Mouse (Mus musculus) thymus, adult 2 months (tissue): Measurements from ENCODE around the gene Atp1a2. TPM values are rescaled to one million over a fixed set of nuclear protein-coding genes. Genes with fewer than 3 reads are reported as not detected.

ENCODE experiments used
- DNase-seq: peaks from one replicate; pipeline ENCODE4 v3.0.0; 2021
- H3K27ac ChIP-seq: fragments of 200-500 bp; 2 replicates; pipeline ENCODE4 v1.5.1; 2012; ENCODE audit warnings: low read length, control low read depth; ENCODE audit not compliant: control insufficient read depth, insufficient read depth
- H3K27me3 ChIP-seq: fragments of 200-500 bp; 2 replicates; pipeline ENCODE4 v1.6.1; 2012; ENCODE audit warnings: mild to moderate bottlenecking, low read length, moderate library complexity, mixed read lengths; ENCODE audit not compliant: control insufficient read depth, insufficient read depth
- H3K36me3 ChIP-seq: fragments of 200-500 bp; 2 replicates; pipeline ENCODE4 v1.6.1; 2012; ENCODE audit warnings: mild to moderate bottlenecking, low read length, moderate library complexity; ENCODE audit not compliant: control insufficient read depth, insufficient read depth
- H3K4me1 ChIP-seq: fragments of 200-500 bp; replicated peaks from 2 replicates; pipeline ENCODE4 v1.6.1; 2012; ENCODE audit warnings: low read length; ENCODE audit not compliant: control insufficient read depth, insufficient read depth
- H3K4me3 ChIP-seq: fragments of 200-500 bp; 2 replicates; pipeline ENCODE4 v1.5.1; 2012; ENCODE audit warnings: mild to moderate bottlenecking, low read length, control low read depth, moderate library complexity; ENCODE audit not compliant: control insufficient read depth, insufficient read depth
- CTCF ChIP-seq: fragments of 200-500 bp; IDR thresholded peaks from 2 replicates; pipeline ENCODE4 v1.5.1; 2012; ENCODE audit warnings: mild to moderate bottlenecking, control low read depth, low read length, moderate library complexity, borderline replicate concordance; ENCODE audit not compliant: control insufficient read depth, poor library complexity, insufficient read depth; ENCODE audit errors: extremely low read depth
- POLR2A ChIP-seq: fragments of 200-500 bp; IDR thresholded peaks from 2 replicates; pipeline ENCODE4 v1.6.1; 2012; ENCODE audit warnings: mild to moderate bottlenecking, low read length, control low read depth, moderate library complexity; ENCODE audit not compliant: control insufficient read depth, poor library complexity, insufficient read depth; ENCODE audit errors: extremely low read depth
- WGBS: fragments of 180-500 bp; shearing (Covaris S2); methylation state at CpG from one replicate; pipeline ENCODE4 v1.1.7; 2018; 5-methylcytosine and 5-hydroxymethylcytosine counted together
- polyA plus RNA-seq: library from polyadenylated mRNA; depleted of rRNA; stranded (reverse); fragments of >200 nt; gene quantifications from 2 replicates; pipeline ENCODE4 v1.2.3, GENCODE M21; 2012

Atp1a2 gene
- polyA plus RNA-seq, 1 experiment, result 28.5 TPM

DNA sequence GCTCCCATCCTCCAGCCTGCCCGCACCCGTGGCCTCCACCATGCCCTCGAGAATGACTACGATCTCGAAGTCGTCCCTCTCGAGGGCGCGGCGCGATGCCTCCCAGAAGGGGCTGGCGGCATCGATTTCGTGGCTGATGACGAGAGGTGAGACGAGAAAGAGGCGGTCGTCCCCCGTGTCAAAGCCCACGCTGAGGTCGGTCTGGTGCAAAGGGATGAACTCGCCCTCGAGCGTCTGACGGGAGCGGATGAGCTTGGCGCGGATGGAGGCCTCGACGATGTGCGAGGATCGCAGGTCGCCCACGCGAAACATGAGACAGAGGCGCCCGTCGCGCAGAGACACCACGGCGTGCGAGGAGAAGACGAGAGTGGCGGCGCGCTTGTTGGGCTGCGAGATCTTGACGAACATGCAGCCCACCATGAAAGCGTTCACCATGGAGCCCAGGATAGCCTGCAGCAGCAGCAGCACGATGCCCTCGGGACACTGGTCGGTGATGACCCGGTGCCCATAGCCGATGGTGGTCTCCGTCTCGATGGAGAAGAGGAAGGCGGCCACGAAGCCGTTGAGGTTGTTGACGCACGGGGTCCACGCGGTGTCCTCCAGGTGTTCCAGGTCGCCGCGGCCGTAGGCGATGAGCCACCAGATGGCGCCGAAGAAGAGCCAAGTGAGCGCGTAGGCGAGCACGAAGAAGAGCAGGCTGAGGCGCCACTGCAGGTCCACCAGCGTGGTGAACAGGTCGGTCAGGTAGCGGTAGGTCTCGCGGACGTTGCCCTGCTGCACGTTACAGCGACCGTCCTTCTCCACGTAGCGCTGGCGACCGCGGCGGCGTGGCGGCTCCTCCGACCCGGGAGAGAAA, 28.0 kb upstream of the Atp1a2 start:
- Histone ChIP-seq H3K27me3 (peaks cover 7% of the 10 kb centered on the region; the same call in 1 of the 2 replicates), H3K4me3 (peak overlapping the region; percentile 34), H3K36me3 (no peaks in the 10 kb centered on the region), H3K4me1 (peaks cover 10% of the 10 kb centered on the region), H3K27ac (no peak overlapping the region)
- no peak for TF ChIP-seq POLR2A
- peak; percentile 80; the same call in 1 of the 2 replicates for TF ChIP-seq CTCF
- peak; percentile 81 for DNase-seq
- whole genome bisulfite sequencing, result 21% methylated on average over 94 of the region's 94 CpGs

DNA sequence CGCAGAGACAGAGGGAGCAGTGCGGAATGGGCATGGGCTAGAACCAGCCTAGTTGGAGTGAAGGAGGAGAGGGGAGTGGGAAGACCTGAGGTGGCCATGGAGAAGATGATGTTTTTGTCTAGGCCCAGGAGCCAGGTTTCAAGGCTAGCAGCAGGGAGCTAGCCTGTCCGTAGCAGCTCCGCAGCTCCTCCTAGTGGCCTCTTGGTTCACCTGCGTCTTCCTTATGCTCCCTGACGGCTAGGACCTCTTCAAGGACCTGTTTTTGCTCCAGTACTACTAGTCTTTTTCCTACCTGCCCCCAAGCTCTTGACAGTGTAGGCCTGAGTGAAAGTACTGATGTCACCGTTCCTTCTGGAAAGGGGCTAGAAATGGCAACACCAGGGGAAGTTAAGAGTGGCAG, 26.9 kb upstream of the Atp1a2 start:
- WGBS, result 29% methylated on average over 7 of the region's 7 CpGs
- Histone ChIP-seq H3K27ac (no peak overlapping the region), H3K4me1 (peaks cover 10% of the 10 kb centered on the region), H3K27me3 (peaks cover 7% of the 10 kb centered on the region; the same call in 1 of the 2 replicates), H3K4me3 (no peak overlapping the region), H3K36me3 (no peaks in the 10 kb centered on the region; the same call in 1 of the 2 replicates)
- peak; percentile 68 for DNase-seq
- TF ChIP-seq POLR2A, result no peak
- peak; percentile 82; the same call in 1 of the 2 replicates for TF ChIP-seq CTCF

GRCm38 (mm10) chr1:172323801-172324359, 26.0 kb upstream of the Atp1a2 start:
- Histone ChIP-seq H3K4me3 (no peak overlapping the region), H3K27me3 (peaks cover 4% of the 10 kb centered on the region; the same call in 1 of the 2 replicates), H3K27ac (no peak overlapping the region), H3K4me1 (peaks cover 10% of the 10 kb centered on the region), H3K36me3 (peaks cover 4% of the 10 kb centered on the region; the same call in 1 of the 2 replicates)
- DNase-seq, result no peak
- TF ChIP-seq POLR2A, result no peak
- no peak for TF ChIP-seq CTCF
- 93% methylated on average over 6 of the region's 6 CpGs for WGBS

GRCm38 (mm10) chr1:172323298-172323697, 25.4 kb upstream of the Atp1a2 start:
- H3K27ac ChIP-seq, result no peak overlapping the region
- peaks cover 4% of the 10 kb centered on the region; the same call in 1 of the 2 replicates for H3K27me3 ChIP-seq
- peaks cover 4% of the 10 kb centered on the region; the same call in 1 of the 2 replicates for H3K36me3 ChIP-seq
- TF ChIP-seq CTCF (no peak), POLR2A (no peak)
- H3K4me3 ChIP-seq, result no peak overlapping the region
- peaks cover 10% of the 10 kb centered on the region for H3K4me1 ChIP-seq
- WGBS, result 85% methylated on average over 5 of the region's 5 CpGs
- DNase-seq, result no peak

DNA sequence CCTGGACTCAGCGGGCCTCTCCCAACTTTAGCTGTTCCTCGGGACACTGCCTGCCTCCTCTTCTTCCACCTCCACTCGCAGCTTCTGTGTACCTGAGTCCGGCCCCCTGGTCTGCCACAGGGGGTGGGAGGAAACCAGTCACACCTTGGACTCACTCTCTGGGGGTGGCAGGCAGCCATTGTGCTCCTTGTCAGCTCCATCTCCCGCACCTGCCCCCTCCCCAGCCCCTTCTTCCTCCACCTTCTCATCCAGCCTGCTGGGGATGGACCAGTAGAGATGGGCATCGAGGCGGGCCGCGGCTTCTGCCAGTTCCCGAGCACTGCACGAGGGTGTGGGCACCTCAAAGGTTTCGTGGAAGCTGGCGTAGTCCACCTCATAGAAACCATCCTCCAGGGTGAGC, 24.9 kb upstream of the Atp1a2 start:
- Histone ChIP-seq H3K4me1 (peaks cover 10% of the 10 kb centered on the region), H3K36me3 (peaks cover 4% of the 10 kb centered on the region; the same call in 1 of the 2 replicates), H3K27me3 (peaks cover 4% of the 10 kb centered on the region; the same call in 1 of the 2 replicates), H3K4me3 (no peak overlapping the region), H3K27ac (no peak overlapping the region)
- DNase-seq, result no peak
- WGBS, result 91% methylated on average over 13 of the region's 13 CpGs
- no peak for TF ChIP-seq CTCF
- TF ChIP-seq POLR2A, result no peak

DNA sequence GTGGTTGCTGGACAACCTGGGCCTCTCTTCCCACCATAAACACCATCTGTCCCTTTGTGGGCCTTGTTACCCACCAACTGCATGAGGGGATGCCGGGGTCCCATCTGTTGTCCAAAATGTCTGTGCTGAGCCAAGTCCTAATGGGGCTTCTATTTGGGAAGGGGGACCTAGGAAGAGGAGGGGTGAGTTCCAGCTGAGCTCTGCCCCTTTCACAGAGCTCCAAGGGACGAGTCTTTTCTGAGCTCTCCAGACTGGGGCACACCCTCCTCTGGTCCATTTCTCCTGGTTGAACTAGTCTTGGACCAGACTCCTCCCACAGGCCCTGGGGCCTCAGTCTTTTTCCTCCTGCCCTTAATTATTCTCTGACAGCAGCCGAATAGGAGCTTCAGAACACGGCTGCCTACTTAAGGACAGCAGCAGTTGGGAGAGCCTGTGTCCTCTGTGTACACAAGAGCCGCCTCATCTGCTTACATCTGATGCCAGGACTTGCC, 22.1 kb upstream of the Atp1a2 start:
- no peak for DNase-seq
- 87% methylated on average over 5 of the region's 5 CpGs for WGBS

GRCm38 (mm10) chr1:172319346-172319745, 21.5 kb upstream of the Atp1a2 start:
- H3K27ac ChIP-seq, result no peak overlapping the region
- H3K4me1 ChIP-seq, result no peaks in the 10 kb centered on the region
- TF ChIP-seq POLR2A, result no peak
- TF ChIP-seq CTCF, result no peak
- peaks cover 4% of the 10 kb centered on the region; the same call in 1 of the 2 replicates for H3K36me3 ChIP-seq
- H3K4me3 ChIP-seq, result no peak overlapping the region
- no peaks in the 10 kb centered on the region for H3K27me3 ChIP-seq
- 99% methylated on average over 7 of the region's 7 CpGs for WGBS
- DNase-seq, result no peak

More for the DNA sequence above, 22.1 kb upstream of the Atp1a2 start:
- Histone ChIP-seq H3K27ac (no peak overlapping the region), H3K27me3 (no peaks in the 10 kb centered on the region), H3K4me1 (no peaks in the 10 kb centered on the region), H3K4me3 (no peak overlapping the region), H3K36me3 (peaks cover 4% of the 10 kb centered on the region; the same call in 1 of the 2 replicates)
- TF ChIP-seq POLR2A (no peak), CTCF (no peak)
